Mouse (Mus musculus): ENCODE results near the gene Scmh1. TPM values are rescaled to one million over a fixed set of nuclear protein-coding genes. Genes with fewer than 3 reads are reported as not detected.

Scmh1 gene
- polyA plus RNA-seq, 1 experiment from 2014 or later: 71.4 TPM

GRCm38 (mm10) chr4:120516491-120516890 is 111.4 kb downstream of the Scmh1 start:
- ATAC-seq (replicated peaks; ENCODE audit: extremely low read depth, insufficient read depth, low FRiP score): no peak
- H3K36me3 ChIP-seq (ENCODE audit: control insufficient read depth, insufficient read depth): peaks cover 31% of the 10 kb centered on the region
- 93% methylated on average over 7 of the region's 7 CpGs for WGBS

GRCm38 (mm10) chr4:120516907-120517306 is 111.8 kb downstream of the Scmh1 start:
- H3K9me3 ChIP-seq (replicated peaks; ENCODE audit: control insufficient read depth, low read length): no peaks in the 10 kb centered on the region
- ATAC-seq (replicated peaks; ENCODE audit: extremely low read depth, insufficient read depth, low FRiP score): no peak
- no peak overlapping the region for H3K9ac ChIP-seq (ENCODE audit: low read length)
- no peaks in the 10 kb centered on the region for H3K4me1 ChIP-seq (ENCODE audit: control insufficient read depth, insufficient read depth, low read length)
- no peak overlapping the region; the same call in 1 of the 2 replicates for H3K27ac ChIP-seq (ENCODE audit: low read length)
- H3K36me3 ChIP-seq (ENCODE audit: control insufficient read depth, insufficient read depth): peaks cover 33% of the 10 kb centered on the region
- WGBS: 82% methylated on average over 7 of the region's 7 CpGs
- no peaks in the 10 kb centered on the region for H3K27me3 ChIP-seq (ENCODE audit: control insufficient read depth, insufficient read depth, low read length)
- H3K4me2 ChIP-seq (ENCODE audit: low read depth, low read length): no peak overlapping the region
- H3K4me3 ChIP-seq (ENCODE audit: low read length): no peak overlapping the region

More at GRCm38 (mm10) chr4:120516491-120516890, 111.4 kb downstream of the Scmh1 start:
- no peak overlapping the region for H3K27ac ChIP-seq (ENCODE audit: low read length)
- no peak overlapping the region for H3K4me2 ChIP-seq (ENCODE audit: low read depth, low read length)
- H3K4me1 ChIP-seq (ENCODE audit: control insufficient read depth, insufficient read depth, low read length): no peaks in the 10 kb centered on the region
- no peak overlapping the region for H3K9ac ChIP-seq (ENCODE audit: low read length)
- no peaks in the 10 kb centered on the region for H3K9me3 ChIP-seq (replicated peaks; ENCODE audit: control insufficient read depth, low read length)
- no peaks in the 10 kb centered on the region for H3K27me3 ChIP-seq (ENCODE audit: control insufficient read depth, insufficient read depth, low read length)
- no peak overlapping the region for H3K4me3 ChIP-seq (ENCODE audit: low read length)

GRCm38 (mm10) chr4:120517335-120517734 is 112.3 kb downstream of the Scmh1 start:
- Histone ChIP-seq H3K36me3 (ENCODE audit: control insufficient read depth, insufficient read depth) (peaks cover 37% of the 10 kb centered on the region), H3K9ac (ENCODE audit: low read length) (no peak overlapping the region), H3K4me1 (ENCODE audit: control insufficient read depth, insufficient read depth, low read length) (no peaks in the 10 kb centered on the region), H3K27me3 (ENCODE audit: control insufficient read depth, insufficient read depth, low read length) (no peaks in the 10 kb centered on the region), H3K4me3 (ENCODE audit: low read length) (no peak overlapping the region), H3K4me2 (ENCODE audit: low read depth, low read length) (no peak overlapping the region), H3K9me3 (replicated peaks; ENCODE audit: control insufficient read depth, low read length) (no peaks in the 10 kb centered on the region), H3K27ac (ENCODE audit: low read length) (peak overlapping the region; percentile 24; the same call in 1 of the 2 replicates)
- ATAC-seq (replicated peaks; ENCODE audit: extremely low read depth, insufficient read depth, low FRiP score): no peak
- WGBS: 76% methylated on average over 4 of the region's 4 CpGs

- no peaks in the 10 kb centered on the region for H3K4me1 ChIP-seq (ENCODE audit: control insufficient read depth, insufficient read depth, low read length)
- no peak overlapping the region for H3K9ac ChIP-seq (ENCODE audit: low read length)
- H3K27me3 ChIP-seq (ENCODE audit: control insufficient read depth, insufficient read depth, low read length): no peaks in the 10 kb centered on the region
- no peak for ATAC-seq (replicated peaks; ENCODE audit: extremely low read depth, insufficient read depth, low FRiP score)
- 81% methylated on average over 5 of the region's 5 CpGs for WGBS
- H3K9me3 ChIP-seq (replicated peaks; ENCODE audit: control insufficient read depth, low read length): no peaks in the 10 kb centered on the region
- H3K36me3 ChIP-seq (ENCODE audit: control insufficient read depth, insufficient read depth): peaks cover 59% of the 10 kb centered on the region
- H3K4me2 ChIP-seq (ENCODE audit: low read depth, low read length): no peak overlapping the region
- H3K27ac ChIP-seq (ENCODE audit: low read length): no peak overlapping the region
- H3K4me3 ChIP-seq (ENCODE audit: low read length): no peak overlapping the region
Observed at GRCm38 (mm10) chr4:120521761-120522160, 116.7 kb downstream of the Scmh1 start.

GRCm38 (mm10) chr4:120522351-120522750 is 117.3 kb downstream of the Scmh1 start:
- H3K36me3 ChIP-seq (ENCODE audit: control insufficient read depth, insufficient read depth): peaks cover 56% of the 10 kb centered on the region

GRCm38 (mm10) chr4:120523092-120523491 is 118.0 kb downstream of the Scmh1 start:
- Histone ChIP-seq H3K4me3 (ENCODE audit: low read length) (no peak overlapping the region), H3K27ac (ENCODE audit: low read length) (no peak overlapping the region), H3K9me3 (replicated peaks; ENCODE audit: control insufficient read depth, low read length) (no peaks in the 10 kb centered on the region), H3K4me2 (ENCODE audit: low read depth, low read length) (no peak overlapping the region), H3K4me1 (ENCODE audit: control insufficient read depth, insufficient read depth, low read length) (no peaks in the 10 kb centered on the region), H3K36me3 (ENCODE audit: control insufficient read depth, insufficient read depth) (peaks cover 56% of the 10 kb centered on the region), H3K9ac (ENCODE audit: low read length) (no peak overlapping the region), H3K27me3 (ENCODE audit: control insufficient read depth, insufficient read depth, low read length) (no peaks in the 10 kb centered on the region)
- WGBS: 87% methylated on average over 3 of the region's 3 CpGs
- ATAC-seq (replicated peaks; ENCODE audit: extremely low read depth, insufficient read depth, low FRiP score): no peak

More at GRCm38 (mm10) chr4:120522351-120522750, 117.3 kb downstream of the Scmh1 start:
- Histone ChIP-seq H3K4me2 (ENCODE audit: low read depth, low read length) (no peak overlapping the region), H3K9ac (ENCODE audit: low read length) (no peak overlapping the region), H3K27me3 (ENCODE audit: control insufficient read depth, insufficient read depth, low read length) (no peaks in the 10 kb centered on the region), H3K4me1 (ENCODE audit: control insufficient read depth, insufficient read depth, low read length) (no peaks in the 10 kb centered on the region), H3K4me3 (ENCODE audit: low read length) (no peak overlapping the region), H3K9me3 (replicated peaks; ENCODE audit: control insufficient read depth, low read length) (no peaks in the 10 kb centered on the region), H3K27ac (ENCODE audit: low read length) (no peak overlapping the region)
- ATAC-seq (replicated peaks; ENCODE audit: extremely low read depth, insufficient read depth, low FRiP score): no peak
- 86% methylated on average over 4 of the region's 4 CpGs for WGBS

GRCm38 (mm10) chr4:120528171-120528570 is 123.1 kb downstream of the Scmh1 start:
- Histone ChIP-seq H3K9me3 (replicated peaks; ENCODE audit: control insufficient read depth, low read length) (no peaks in the 10 kb centered on the region), H3K4me3 (ENCODE audit: low read length) (no peak overlapping the region), H3K27ac (ENCODE audit: low read length) (no peak overlapping the region), H3K4me2 (ENCODE audit: low read depth, low read length) (no peak overlapping the region), H3K4me1 (ENCODE audit: control insufficient read depth, insufficient read depth, low read length) (no peaks in the 10 kb centered on the region), H3K9ac (ENCODE audit: low read length) (no peak overlapping the region), H3K36me3 (ENCODE audit: control insufficient read depth, insufficient read depth) (peaks cover 57% of the 10 kb centered on the region), H3K27me3 (ENCODE audit: control insufficient read depth, insufficient read depth, low read length) (no peaks in the 10 kb centered on the region)
- ATAC-seq (replicated peaks; ENCODE audit: extremely low read depth, insufficient read depth, low FRiP score): no peak
- 84% methylated on average over 9 of the region's 9 CpGs for WGBS

- Histone ChIP-seq H3K27me3 (ENCODE audit: control insufficient read depth, insufficient read depth, low read length) (no peaks in the 10 kb centered on the region), H3K4me3 (ENCODE audit: low read length) (no peak within 1 kb of the TSS), H3K4me2 (ENCODE audit: low read depth, low read length) (no peak within 1 kb of the TSS), H3K9me3 (replicated peaks; ENCODE audit: control insufficient read depth, low read length) (no peaks in the 10 kb centered on the region), H3K4me1 (ENCODE audit: control insufficient read depth, insufficient read depth, low read length) (no peaks in the 10 kb centered on the region), H3K9ac (ENCODE audit: low read length) (no peak within 1 kb of the TSS), H3K27ac (ENCODE audit: low read length) (no peak within 1 kb of the TSS), H3K36me3 (ENCODE audit: control insufficient read depth, insufficient read depth) (peaks cover 40% of the 10 kb centered on the region)
- 82% methylated on average over 6 of the region's 6 CpGs for WGBS
- ATAC-seq (replicated peaks; ENCODE audit: extremely low read depth, insufficient read depth, low FRiP score): no peak
Observed at GRCm38 (mm10) chr4:120531986-120532385, 126.9 kb downstream of the Scmh1 start, which contains the start of gene Slfnl1. Gene Slfnl1, plus strand, starts transcription at chr4:120532231.

- H3K9me3 ChIP-seq (replicated peaks; ENCODE audit: control insufficient read depth, low read length): no peaks in the 10 kb centered on the region
- no peak overlapping the region for H3K27ac ChIP-seq (ENCODE audit: low read length)
Observed at GRCm38 (mm10) chr4:120538664-120539063, 133.6 kb downstream of the Scmh1 start.

More at GRCm38 (mm10) chr4:120538664-120539063, 133.6 kb downstream of the Scmh1 start:
- H3K4me1 ChIP-seq (ENCODE audit: control insufficient read depth, insufficient read depth, low read length): no peaks in the 10 kb centered on the region
- H3K4me3 ChIP-seq (ENCODE audit: low read length): no peak overlapping the region
- H3K36me3 ChIP-seq (ENCODE audit: control insufficient read depth, insufficient read depth): peaks cover 45% of the 10 kb centered on the region
- no peaks in the 10 kb centered on the region for H3K27me3 ChIP-seq (ENCODE audit: control insufficient read depth, insufficient read depth, low read length)
- WGBS: 95% methylated on average over 10 of the region's 10 CpGs
- no peak for ATAC-seq (replicated peaks; ENCODE audit: extremely low read depth, insufficient read depth, low FRiP score)
- H3K4me2 ChIP-seq (ENCODE audit: low read depth, low read length): no peak overlapping the region
- no peak overlapping the region for H3K9ac ChIP-seq (ENCODE audit: low read length)

All from heart, embryonic 16.5 days (tissue).